Mouse (Mus musculus) C2C12 (cell line): Measurements from ENCODE around the gene Ednra. TPM values are rescaled to one million over a fixed set of nuclear protein-coding genes. Genes with fewer than 3 reads are reported as not detected.

Experiments used
- H3K27me3 ChIP-seq: one replicate; pipeline ENCODE4 v1.6.1; 2011; ENCODE audit not compliant: control insufficient read depth, insufficient read depth, insufficient read length
- H3K36me3 ChIP-seq: one replicate; pipeline ENCODE4 v1.6.1; 2011; ENCODE audit not compliant: control insufficient read depth, insufficient read depth
- H3K4me3 ChIP-seq: one replicate; pipeline ENCODE4 v1.5.1; 2011; ENCODE audit warnings: mild to moderate bottlenecking, control low read depth; ENCODE audit not compliant: poor library complexity, insufficient read depth, severe bottlenecking
- H3K79me2 ChIP-seq: one replicate; pipeline ENCODE4 v1.6.1; 2011; ENCODE audit not compliant: control insufficient read depth, insufficient read depth
- H3K79me3 ChIP-seq: one replicate; pipeline ENCODE4 v1.6.1; 2011; ENCODE audit warnings: low read depth, control low read depth
- H3ac ChIP-seq: one replicate; pipeline ENCODE3; 2011; ENCODE audit warnings: low read depth; ENCODE audit not compliant: control insufficient read depth, insufficient read length
- CEBPB ChIP-seq: IDR thresholded peaks from one replicate; pipeline ENCODE4 v1.6.1; 2011; ENCODE audit warnings: low read depth, mild to moderate bottlenecking, control low read depth, moderate library complexity
- CTCF ChIP-seq: IDR thresholded peaks from one replicate; pipeline ENCODE4 v1.5.1; 2011; ENCODE audit not compliant: control insufficient read depth, insufficient read depth, insufficient read length
- FOSL1 ChIP-seq: IDR thresholded peaks from one replicate; pipeline ENCODE4 v1.8.0; 2011; ENCODE audit warnings: mild to moderate bottlenecking, low read length; ENCODE audit not compliant: poor library complexity, insufficient read depth, severe bottlenecking
- MAX ChIP-seq: IDR thresholded peaks from one replicate; pipeline ENCODE4 v1.6.1; 2011; ENCODE audit warnings: mild to moderate bottlenecking, control low read depth
- MYOD1 ChIP-seq: IDR thresholded peaks from one replicate; pipeline ENCODE4 v1.6.1; 2011; ENCODE audit warnings: low read depth; ENCODE audit not compliant: control insufficient read depth, insufficient read length
- MYOG ChIP-seq: IDR thresholded peaks from one replicate; pipeline ENCODE4 v1.6.1; 2011; ENCODE audit not compliant: control insufficient read depth, insufficient read length; ENCODE audit errors: extremely low read depth
- USF1 ChIP-seq: IDR thresholded peaks from one replicate; pipeline ENCODE4 v1.6.1; 2011; ENCODE audit warnings: low read depth, mild to moderate bottlenecking, control low read depth, moderate library complexity
- polyA plus RNA-seq: library from polyadenylated mRNA; unstranded; fragments of >200 nt; fragmentation: generic; extraction: Trizol; gene quantifications from one replicate; pipeline ENCODE4 v1.2.1, GENCODE M21; 2012; ENCODE audit warnings: missing spikeins

Gene Ednra
- polyA plus RNA-seq, 1 experiment = 0.07 TPM

DNA sequence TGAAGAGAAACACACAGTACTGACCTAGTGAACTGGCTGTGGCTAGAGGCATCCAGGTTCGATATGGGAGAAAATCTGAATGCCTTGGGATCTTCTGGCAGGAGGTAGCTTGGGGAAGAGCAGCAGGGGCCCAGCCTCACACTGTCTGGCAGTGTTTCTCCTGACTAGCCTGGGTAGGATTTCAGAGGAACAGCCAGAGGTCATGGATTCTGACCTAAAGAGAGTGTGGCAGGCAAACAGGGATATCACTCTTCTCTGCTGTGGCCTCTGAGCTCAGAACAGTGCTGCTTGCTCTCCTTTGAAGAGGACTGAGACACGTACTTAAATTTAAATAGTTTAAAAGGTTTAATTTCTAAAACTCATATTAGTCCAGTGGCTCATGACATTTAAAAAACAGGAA lies 7.2 kb downstream of the Ednra start:
- H3ac ChIP-seq = no peak overlapping the region
- no peaks in the 10 kb centered on the region for H3K79me3 ChIP-seq
- H3K27me3 ChIP-seq = no peaks in the 10 kb centered on the region
- TF ChIP-seq CTCF = no peak
- TF ChIP-seq MAX = no peak
- no peak for TF ChIP-seq CEBPB
- TF ChIP-seq FOSL1 = no peak
- no peak for TF ChIP-seq MYOG
- no peak for TF ChIP-seq MYOD1
- TF ChIP-seq USF1 = no peak
- no peaks in the 10 kb centered on the region for H3K36me3 ChIP-seq
- H3K4me3 ChIP-seq = no peak overlapping the region
- no peaks in the 10 kb centered on the region for H3K79me2 ChIP-seq

DNA sequence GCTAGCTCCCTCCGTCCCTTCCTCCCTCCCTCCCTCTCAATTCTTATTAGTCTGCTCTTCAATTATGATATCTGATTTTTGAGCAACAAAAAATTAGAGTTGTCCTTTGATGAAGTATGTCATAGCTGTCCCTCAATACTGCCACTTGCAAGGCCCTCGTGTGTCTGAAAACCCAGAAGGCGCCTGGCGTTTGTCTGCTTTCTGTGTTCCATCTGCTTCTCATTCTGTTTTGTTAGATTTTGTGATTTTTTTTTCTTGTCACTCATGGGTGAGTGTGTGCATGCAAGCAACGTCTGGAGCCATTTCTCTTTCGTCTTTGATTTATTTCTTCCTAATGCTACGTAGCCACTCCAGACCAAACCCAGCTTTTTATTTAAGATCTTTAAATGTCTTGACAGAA lies 9.8 kb downstream of the Ednra start:
- Histone ChIP-seq H3ac (no peak overlapping the region), H3K27me3 (no peaks in the 10 kb centered on the region), H3K4me3 (no peak overlapping the region), H3K79me2 (no peaks in the 10 kb centered on the region), H3K36me3 (no peaks in the 10 kb centered on the region), H3K79me3 (no peaks in the 10 kb centered on the region)
- TF ChIP-seq USF1 (no peak), MAX (no peak), FOSL1 (no peak), CEBPB (no peak)

DNA sequence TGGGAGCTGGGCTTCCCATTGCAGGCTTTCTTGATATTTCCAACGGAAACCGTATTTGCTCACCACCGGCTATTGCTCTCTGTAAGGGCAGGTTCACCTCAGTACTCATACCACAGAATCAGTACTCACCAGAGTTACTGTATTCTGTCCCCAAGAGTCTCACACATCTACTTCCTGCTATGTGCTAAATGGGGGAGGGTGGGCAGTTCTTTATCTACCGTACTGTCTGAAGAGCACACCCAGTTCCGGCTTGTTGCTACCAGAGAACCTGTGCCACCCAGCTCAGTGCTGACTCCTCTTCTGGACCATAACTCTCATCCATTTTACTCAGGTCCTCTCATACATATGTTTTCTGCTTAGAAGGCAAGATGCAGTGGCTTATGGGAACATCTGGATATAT lies 10.6 kb downstream of the Ednra start:
- Histone ChIP-seq H3K79me3 (no peaks in the 10 kb centered on the region), H3K36me3 (no peaks in the 10 kb centered on the region), H3K79me2 (no peaks in the 10 kb centered on the region), H3K4me3 (no peak overlapping the region), H3ac (no peak overlapping the region), H3K27me3 (no peaks in the 10 kb centered on the region)
- TF ChIP-seq CEBPB (no peak), CTCF (no peak), MAX (no peak)

DNA sequence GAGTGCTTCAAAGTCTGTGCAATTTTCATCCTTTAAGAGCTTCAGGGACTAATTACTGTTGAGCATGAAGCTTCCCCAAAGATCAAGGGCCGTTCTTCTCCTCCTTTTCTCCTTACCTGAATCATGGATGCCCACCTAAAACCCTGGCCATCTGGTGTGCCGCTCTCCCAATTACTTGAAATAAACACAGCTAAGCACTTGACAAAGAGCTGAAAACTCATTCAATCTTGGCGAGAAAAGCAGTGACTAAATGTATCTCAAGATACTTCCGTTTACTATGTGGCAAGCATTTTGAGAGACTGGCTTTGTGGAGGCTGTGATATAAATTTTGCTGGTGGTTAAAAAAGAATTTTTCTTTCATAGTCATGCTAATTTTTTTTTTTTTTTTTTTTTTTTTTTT lies 19.5 kb downstream of the Ednra start:
- H3K4me3 ChIP-seq = no peak overlapping the region
- H3K27me3 ChIP-seq = no peaks in the 10 kb centered on the region
- H3K79me2 ChIP-seq = no peaks in the 10 kb centered on the region
- TF ChIP-seq MAX (no peak), MYOG (no peak), FOSL1 (no peak), CEBPB (no peak), USF1 (no peak), MYOD1 (no peak), CTCF (no peak)
- no peaks in the 10 kb centered on the region for H3K79me3 ChIP-seq
- H3ac ChIP-seq = no peak overlapping the region
- no peaks in the 10 kb centered on the region for H3K36me3 ChIP-seq

DNA sequence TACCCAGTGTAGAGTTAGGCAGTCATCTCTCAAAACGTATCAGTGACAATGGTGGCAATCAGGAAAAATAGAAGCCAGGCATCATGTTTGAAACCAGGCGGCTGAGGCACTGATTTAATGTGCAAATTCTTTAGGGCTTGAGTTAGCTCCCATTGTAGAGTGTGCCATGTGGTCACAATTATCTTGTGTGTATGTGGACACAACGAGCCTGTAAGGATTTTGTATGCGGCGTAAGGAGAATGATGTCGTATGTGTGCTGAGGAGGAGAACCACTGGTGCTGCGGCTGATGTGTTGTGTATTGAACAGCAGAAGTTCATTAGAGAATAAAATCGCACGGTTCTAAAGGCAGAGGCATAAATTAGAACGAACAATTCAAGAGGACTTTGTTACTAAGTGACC lies 26.2 kb downstream of the Ednra start:
- no peak for TF ChIP-seq CEBPB
- no peaks in the 10 kb centered on the region for H3K79me2 ChIP-seq
- no peak overlapping the region for H3ac ChIP-seq
- no peaks in the 10 kb centered on the region for H3K79me3 ChIP-seq
- H3K36me3 ChIP-seq = no peaks in the 10 kb centered on the region
- H3K27me3 ChIP-seq = no peaks in the 10 kb centered on the region
- no peak overlapping the region for H3K4me3 ChIP-seq

DNA sequence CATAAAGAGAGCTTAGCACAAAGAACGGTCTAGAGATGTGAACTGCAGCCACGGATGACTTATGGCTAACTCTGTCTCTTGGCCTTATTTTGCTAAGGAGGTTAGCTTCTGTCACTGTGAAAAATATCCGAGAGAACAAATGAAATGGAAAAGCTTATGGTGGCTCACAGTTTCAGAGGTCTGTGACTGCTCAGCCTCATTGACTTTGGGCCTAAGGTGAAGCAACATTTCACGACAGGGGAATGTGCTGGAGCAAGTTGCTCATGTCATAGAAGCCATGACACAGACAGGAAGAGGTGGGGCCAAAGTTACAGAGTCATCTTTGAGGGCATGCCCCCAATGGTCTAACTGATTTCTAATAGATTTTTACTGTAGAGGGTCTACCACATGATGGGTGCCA lies 28.1 kb downstream of the Ednra start:
- Histone ChIP-seq H3K36me3 (no peaks in the 10 kb centered on the region), H3ac (no peak overlapping the region), H3K79me3 (no peaks in the 10 kb centered on the region), H3K27me3 (no peaks in the 10 kb centered on the region), H3K4me3 (no peak overlapping the region), H3K79me2 (no peaks in the 10 kb centered on the region)
- TF ChIP-seq MYOG (no peak), CEBPB (no peak), USF1 (no peak), MYOD1 (no peak), MAX (no peak), CTCF (no peak), FOSL1 (no peak)
